Mouse (Mus musculus): Measurements from ENCODE around the gene Trmt5.

GRCm38 (mm10) chr12:73260339-73260738 lies 26.2 kb downstream of the Trmt5 start:
- TF ChIP-seq CTCF (IDR thresholded peaks at IDR 0.05; ENCODE audit: insufficient read depth, low read length) = no peak
- TF ChIP-seq POLR2A (IDR thresholded peaks at IDR 0.05; ENCODE audit: borderline replicate concordance, extremely low read depth, low read depth, low read length) = no peak

Measured in lung, adult 2 months (tissue).